Mouse (Mus musculus): ENCODE data around the gene Nbeal2.
"Not testable (repeated sequence)": the region's sequence is repeated elsewhere in the genome, so short reads cannot be mapped to it uniquely, and the experiment has no call there.

Gene Nbeal2

DNA sequence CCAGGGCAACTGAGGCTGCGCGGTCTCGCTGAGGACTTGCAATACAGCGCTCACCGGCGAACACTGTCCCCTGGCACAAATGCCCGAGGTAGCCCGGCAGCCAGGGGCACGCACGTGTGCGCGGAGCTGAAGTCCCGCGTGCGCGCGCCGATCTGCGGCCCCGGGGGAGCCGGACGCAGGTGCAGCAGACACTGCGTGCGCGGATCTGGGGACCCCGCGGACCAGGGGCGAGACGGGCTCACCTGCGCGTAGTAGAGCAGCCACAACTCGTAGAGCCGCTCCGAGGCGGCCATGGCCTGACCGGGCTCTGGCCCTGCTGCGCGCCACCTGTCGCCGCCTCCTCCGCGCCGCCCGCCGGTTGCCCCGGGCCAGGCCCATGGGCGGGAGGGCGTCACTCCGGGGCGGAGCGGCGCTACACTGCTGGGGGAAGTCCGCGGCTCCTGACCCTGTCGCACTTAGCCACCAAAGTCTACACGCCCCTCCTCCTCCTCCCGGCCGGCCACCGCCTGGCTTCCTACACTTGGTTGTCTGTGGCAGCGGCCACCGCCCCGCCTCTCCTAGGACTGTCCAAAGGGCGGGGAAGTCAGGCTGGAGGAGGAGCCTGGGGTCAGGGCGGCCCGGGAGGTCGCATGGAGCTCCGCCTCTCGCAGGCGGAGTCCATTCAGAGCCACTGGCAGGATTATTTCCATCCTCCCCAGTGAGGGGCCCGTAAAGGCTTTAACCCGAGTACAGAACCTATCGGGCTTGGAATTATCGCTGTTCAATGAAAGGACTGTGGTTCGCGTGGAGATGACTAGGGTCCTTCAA lies at the start of gene Nbeal2:
Gene Nbeal2, minus strand, starts transcription at position 507 of the 807 bp plus-strand sequence.
- DNase-seq (ENCODE audit: low spot score in 2 of 2): peak; percentile 78 to 83

DNA sequence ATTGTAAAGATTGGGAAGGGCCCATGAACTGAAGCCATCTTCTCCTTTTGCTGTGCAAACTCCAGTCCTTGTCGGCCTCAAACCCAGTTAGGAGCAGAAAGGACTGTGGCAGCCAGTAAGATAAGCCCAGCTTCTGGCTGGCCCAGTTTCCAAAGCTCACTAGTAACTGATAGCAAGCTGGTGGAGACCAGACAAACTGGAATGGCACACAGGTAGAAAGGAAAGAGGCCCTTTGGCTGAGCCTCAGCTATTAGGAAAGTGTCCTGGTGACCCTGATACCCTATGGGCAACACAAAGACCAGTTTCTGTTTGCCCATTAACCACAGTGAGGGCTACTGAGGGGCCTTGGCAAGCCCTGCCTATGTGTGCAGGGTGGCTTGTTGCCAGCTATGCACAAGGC lies 48.9 kb upstream of the Nbeal2 start:
- no peak for DNase-seq (ENCODE audit: low spot score in 2 of 2)

DNA sequence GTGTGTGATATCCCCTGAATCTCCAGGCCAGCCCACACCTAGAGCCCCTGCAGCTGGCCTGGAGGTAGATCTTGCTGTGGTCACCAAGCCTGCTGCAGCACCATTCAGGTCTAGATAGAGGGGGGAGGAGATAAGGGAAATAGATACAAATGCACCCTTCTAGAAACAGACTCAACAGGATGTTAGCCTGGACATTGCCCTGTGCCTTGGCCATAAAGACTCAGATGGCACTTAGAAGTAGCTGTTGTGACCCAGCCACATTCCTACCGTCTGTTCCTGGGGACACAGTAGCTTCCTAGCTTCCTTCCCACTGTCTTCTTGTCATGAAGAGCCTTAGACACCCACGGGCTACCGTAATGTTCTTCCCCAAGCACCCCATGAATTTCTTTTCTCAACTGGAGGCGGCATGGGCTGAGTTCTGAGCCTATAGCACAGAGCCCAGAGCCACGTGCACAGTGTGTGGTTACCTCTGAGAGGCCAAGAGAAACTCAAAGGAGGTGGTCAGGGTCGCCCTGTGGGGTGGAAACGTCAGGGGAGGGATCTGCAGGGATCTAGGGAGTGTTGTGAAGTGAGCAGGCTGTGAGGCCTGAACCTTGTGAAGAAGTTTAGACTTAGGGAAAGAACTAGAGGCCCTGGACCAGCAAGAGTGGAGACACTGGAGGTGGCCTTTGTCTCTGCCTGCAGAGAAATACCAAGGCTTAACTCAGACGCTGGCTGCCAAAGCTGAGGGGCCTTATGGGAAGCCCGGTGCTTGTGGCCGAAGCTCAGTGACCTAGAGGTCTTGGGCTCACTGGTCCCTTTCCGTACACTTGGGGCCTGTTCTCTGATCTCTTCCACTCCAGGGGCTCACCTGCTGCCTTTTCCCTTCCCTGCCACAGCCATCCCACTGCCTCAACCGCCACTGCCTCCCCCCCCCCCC lies 47.4 kb upstream of the Nbeal2 start:
- no peak for DNase-seq (ENCODE audit: low spot score in 2 of 2)

DNA sequence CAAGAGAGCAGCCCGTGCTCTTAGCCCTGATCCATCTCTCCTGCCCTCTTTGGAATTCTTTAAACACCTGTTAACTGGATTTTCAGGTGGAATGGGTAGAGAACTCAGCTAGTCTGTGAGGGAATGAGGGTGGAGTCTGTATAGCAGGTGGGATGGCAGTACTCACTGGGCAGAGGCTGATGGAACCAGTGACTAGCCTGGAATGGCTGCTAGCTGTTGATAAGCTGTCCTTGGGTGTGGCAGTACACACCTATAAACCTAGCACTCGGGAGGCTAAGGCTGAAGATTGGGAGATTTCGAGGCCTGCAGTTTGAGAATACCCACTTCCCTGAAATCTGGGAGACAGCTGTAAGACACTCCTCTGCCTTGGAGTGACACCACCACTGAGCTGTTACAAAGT lies 45.6 kb upstream of the Nbeal2 start:
- no peak for DNase-seq (ENCODE audit: low spot score in 2 of 2)

DNA sequence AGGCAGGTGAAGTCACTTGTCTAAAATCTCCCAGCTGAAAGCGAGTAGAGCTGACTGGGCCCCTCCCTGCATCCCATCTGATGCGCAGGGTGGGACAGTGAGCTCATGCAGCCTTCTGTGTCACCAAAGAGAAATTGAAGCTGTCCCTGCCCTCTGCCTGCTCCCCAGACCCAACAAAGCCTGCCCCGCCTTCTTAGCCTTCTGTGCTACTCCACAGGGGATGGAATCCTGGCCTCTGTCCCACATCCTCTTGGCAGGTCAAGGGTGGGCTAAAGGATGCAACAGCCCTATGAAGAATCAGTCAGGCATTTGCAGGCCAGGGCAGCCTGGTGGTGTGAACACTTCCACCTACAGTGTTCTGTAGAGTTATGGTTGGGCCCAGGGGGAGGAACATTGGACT lies 43.5 kb upstream of the Nbeal2 start:
- no peak for DNase-seq (ENCODE audit: low spot score in 2 of 2)

DNA sequence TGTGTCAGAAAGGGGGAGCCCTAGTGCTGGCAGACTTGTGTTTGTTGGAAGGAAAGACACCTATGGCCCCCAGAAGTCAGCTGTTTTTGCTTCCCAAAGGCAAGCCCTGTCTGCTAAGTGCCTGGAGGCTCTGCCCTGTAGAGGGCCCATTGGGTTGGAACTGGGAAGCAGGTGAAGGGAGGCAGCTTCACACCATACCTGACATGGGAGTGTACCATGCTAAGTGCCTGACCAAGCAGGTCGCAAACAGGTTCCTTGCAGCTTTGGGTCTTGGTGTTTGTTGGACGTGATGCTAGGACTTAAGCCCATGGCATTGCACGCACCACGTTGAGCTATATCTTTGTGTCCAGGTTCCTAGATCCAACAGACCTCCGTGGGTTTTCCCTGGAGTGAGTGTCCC lies 42.5 kb upstream of the Nbeal2 start:
- DNase-seq (ENCODE audit: low spot score in 2 of 2): no peak

DNA sequence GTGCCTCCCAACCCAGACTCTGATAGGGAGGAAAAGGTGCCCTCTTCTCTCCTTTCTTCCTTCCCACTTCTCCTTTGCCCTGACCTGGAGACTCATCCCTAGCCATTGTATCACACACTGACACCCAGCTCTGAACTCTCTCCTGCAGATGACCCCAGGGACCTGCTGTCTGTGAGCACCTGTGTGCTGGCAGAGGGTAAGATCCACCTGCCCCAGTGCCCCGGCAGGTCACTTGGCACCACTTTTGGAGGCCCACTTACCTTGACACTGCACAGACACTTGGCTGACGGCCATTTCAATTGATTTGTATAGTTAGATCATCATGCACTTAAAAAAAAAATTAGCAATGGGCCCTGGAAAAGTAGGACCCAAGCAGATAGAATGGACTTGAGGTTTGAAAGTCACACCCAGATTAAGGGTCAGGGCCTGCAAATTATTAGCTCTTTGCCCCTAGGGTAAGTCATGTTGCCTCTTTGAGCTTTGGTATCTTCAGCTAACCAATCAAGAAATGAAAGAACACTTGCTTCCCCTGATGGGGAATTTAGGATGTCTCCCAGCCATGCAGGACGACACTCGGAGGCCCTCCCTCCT lies 41.3 kb upstream of the Nbeal2 start:
- DNase-seq (ENCODE audit: low spot score in 2 of 2): no peak

DNA sequence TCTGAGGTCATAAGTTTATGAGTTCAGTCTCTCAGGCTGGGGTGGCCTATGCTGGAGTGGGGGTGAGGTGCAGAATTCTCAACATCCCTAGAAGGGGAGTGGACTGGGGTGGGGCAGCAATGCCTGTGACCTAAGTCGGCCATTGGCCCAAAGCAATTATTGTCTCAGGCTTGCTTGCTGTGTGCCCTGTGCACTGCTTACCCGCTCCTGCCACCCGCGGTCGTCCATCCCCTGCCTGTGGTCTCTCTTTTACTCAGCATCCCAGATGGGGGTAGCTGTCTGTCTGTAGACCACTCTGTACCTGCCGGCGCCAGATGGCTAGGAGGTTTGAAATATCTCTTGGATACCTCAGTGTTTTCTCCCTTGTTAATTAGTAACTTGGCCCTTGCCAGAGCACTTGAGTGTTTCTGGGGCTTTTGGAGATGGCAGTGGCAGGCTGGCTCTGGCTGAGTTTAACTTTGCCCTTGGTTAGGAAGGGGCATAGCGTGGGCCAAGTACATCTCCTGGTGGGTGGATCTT lies 35.4 kb upstream of the Nbeal2 start:
- DNase-seq (ENCODE audit: low spot score in 2 of 2): no peak

DNA sequence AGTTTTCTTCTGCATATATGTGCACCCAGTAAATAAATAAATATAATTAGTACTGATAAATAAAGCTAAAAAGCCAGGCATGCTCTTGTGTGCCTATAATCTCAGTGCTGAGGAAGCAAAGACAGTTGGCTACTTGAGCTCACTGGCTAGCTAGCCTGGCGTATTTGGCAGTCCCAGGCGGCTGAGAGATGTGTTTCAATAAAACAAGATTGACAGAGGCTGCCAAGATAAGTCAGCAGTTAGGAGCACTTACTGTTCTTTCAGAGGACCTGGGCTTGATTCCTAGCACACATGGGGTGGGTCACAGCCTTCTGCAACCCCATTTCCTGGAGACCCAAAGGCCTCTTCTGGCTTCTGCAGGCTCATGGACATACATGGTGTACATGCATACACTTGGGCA lies 33.9 kb upstream of the Nbeal2 start:
- no peak for DNase-seq (ENCODE audit: low spot score in 2 of 2)

DNA sequence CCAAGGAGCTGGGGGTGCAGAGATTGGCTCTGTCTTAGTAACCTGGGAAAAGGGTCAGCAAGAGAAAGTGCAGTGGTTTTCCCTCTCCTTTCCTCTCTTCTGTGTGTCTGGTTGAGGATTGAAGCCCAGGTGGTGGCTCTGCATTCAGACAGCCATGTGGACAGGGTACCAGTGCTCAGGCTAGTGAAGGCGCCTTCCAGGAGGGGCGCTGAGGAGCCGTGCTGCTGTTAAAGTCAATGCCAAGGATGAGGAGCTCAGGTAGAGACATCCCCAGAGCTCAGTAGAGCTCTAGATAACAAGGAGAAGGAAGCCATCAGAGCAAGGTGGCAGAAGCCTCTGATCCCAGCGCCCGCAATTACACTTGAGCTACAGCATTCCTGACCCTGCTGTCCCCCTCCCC lies 33.1 kb upstream of the Nbeal2 start:
- DNase-seq (ENCODE audit: low spot score in 2 of 2): no peak

DNA sequence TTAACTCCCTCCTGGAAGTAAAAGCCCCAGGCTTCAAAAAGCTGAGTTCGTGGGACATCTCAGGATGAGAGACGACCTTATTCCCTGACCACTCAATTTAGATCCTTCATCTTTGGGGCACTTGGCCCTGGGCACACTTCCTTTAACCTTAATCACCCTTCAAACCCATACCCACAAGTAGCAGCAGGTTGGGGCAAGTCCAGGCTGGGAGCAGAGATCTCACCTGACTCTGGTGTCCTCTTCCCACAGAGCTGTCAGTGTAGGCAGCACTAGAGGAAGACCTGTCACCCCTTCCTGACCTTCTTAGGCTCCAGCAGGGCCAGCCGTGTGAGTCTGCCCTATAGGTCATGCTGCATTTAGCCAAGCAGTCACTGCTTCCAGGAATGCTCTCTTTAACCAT lies 32.5 kb upstream of the Nbeal2 start:
- DNase-seq (ENCODE audit: low spot score in 2 of 2): no peak

DNA sequence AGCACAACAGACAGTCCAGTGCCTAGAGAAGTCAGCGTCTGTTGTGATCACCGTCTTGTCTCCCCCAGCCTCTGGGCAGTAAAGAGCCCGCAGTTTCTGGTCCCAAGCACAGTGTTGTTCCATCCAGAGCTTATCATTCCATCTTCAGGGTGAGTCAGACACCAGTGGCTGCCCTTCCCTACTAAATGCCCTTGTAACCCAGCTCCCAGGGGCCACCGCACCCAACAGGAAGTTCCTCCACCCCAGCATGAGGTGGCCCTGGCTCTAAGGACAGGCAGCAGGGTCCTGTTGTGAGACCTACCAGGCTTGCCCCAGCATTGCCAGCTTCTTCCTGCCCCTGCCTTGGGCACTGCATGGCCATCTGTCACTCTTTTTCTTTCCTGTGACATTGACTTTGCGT lies 31.6 kb upstream of the Nbeal2 start:
- DNase-seq (ENCODE audit: low spot score in 2 of 2): no peak

DNA sequence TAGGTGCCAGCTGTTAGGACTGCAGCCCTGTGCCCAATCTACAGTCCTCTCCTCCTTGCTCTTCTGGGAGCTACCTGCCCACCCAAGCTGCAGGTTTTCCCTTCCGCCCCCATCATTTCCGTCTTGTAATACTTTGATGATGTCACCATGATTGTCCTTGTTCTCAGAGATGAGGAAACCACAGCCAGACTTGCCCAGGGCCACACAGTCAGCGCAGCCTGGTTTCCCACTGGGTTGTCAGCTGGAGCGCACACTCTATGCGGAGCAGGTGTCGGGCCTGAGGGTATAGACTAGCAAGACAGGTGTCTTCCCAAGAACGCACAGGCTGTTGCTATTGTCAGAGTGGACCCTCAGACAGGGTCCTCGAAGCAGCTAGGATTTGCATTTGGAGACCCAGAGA lies 31.2 kb upstream of the Nbeal2 start:
- no peak for DNase-seq (ENCODE audit: low spot score in 2 of 2)

DNA sequence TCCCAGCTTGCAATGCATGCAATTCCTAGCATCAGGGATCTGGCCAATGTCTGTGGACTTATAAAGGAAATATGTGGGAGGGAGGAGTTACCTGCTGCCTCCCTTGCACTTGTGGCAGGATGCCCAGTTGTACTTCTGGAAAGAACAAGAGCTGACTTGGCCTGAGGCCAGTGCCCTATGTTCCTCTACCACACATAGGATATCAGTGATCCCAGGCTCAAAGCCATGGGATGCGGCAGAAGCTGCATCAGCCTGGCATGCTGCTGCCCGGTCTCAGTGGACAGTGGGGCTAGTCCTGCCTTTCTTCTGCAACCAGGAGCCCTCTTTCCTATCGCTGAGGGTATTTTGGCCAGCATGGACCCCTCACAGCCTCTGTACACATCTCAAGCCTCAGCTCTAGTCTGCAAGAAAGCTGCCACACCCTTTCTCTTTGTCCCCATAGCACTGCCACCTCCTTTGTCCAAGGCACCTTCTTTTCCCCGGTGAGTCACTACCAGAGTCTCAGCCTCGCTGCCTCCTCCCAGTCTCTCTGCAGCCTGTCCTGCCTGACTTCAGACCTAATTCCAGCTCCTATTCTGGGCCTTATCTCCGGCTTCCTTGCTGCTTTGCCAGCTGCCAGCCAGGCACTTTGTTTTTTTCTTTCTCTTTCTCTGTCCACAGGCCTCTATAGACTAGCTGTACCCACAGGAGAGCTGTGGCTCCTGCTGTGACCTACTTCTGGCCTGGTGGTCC lies 30.3 kb upstream of the Nbeal2 start:
- peak in 1 of 2 experiments; percentile 42 for DNase-seq (ENCODE audit: low spot score in 2 of 2)

DNA sequence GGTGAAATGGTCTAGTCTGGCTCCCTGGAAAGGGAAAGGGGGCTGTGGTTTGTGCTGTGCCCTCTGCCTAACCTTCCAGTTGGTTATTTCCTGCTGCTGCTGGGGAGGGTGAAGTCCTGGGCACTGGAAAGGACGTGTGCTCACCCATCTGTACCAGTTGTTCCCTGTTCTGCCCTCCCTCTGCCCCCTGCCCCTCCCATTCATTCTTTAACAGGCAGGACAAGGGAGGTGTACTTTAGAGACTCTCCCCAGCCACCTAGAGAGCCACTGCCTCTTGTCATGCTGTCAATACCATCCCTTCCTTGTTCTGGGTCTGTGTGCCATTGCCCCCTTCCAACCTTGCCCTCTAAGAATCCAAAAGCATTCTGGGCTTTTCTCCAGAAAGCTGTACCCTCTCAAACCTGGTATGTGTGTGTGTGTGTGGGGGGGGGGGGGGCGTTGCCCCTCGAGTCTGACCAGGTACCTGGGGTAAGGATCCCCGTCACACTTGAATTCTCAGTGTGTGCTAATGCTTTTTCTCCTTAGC lies 29.7 kb upstream of the Nbeal2 start:
- no peak for DNase-seq (ENCODE audit: low spot score in 2 of 2)

DNA sequence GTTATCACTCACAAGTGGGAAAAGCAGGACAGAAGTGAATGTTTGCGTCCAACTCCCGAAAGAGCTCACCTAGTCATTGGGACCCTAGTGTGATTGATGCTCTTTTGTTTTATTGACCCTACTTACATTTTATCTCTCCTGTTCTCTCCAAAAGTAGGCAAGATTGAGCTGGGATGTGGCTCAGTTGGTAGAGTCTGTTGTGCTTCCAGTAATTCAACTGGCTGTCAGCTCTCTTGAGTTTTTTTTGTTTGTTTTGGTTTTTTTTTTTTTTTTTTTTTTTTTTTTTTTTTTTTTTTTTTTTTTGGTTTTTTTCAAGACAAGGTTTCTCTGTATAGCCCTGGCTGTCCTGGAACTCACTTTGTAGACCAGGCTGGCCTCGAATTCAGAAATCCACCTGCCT lies 28.7 kb upstream of the Nbeal2 start:
- not testable (repeated sequence) for DNase-seq (ENCODE audit: low spot score in 2 of 2)

DNA sequence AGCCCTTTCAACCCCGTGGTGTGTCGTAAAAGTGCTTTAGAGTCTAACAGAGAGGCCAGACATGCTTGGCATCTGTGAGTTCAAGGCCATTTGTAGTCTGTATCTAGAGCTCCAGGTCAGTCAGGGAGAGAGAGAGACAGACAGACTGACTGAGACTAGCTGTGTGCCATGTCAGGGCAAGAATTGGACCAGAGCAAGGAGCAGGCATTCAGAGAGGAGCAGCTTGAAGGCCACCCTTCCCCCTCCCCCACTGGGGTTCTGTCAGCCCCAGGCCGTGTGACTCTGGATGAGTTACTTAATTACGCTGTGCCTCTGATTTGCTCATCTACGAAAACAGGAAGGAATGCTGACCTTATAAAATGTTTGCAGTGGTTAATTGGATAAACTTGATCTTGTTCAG lies 28.3 kb upstream of the Nbeal2 start:
- DNase-seq (ENCODE audit: low spot score in 2 of 2): no peak

DNA sequence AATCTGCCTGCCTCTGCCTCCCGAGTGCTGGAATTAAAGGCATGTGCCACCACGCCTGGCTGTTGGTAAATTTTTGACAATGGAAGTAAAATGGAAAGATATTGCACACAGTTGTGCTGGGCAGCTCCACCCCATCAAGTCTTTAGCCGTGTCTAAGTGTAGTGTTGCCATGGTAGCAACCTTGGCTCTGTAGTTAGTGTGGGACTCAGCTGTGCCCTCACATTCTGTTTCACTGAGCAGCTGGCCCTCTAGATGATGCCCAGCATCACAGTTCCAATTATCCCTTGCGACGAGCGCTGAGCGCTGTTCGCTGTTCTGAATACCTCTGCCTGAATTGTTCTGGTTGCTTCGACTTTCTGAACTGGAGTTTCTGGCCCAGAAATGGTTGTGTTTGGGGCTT lies 27.9 kb upstream of the Nbeal2 start:
- no peak for DNase-seq (ENCODE audit: low spot score in 2 of 2)

DNA sequence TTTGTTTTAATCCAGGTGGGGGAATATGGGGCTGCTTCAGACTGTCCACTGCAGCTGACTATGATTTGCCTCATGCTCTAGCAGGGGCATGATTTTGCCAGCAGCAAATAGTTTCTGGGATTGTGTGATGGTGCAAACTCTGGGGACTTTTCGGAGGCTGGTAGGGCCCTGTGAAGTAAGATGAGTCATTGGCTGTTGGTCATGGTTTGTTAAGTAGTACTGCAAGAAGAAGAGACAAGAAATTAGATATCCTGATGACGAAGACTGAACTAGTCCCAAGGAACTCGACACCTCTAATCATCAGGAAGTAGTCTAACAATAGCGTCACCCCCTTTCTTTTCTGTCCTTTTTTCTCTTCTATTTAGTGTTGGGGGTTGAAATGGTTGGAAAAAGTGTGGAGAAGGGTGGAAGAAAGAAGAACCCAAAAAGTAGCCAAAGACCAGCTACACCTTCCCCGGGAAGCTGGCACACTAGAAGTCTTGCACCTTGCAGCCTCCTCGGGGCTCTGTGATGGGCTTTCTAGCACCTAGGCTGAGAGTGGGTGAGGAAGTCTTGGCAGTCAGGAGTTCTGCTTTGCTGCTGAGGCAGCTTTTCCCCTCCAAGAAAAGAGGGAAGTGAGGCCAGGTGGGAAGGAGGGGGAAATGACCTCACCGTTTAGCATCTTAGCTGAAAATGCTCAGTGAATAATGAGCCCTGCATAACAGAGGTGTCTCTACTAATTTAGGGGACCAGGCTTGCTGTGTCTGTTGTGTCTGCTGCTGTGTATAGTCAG lies 27.0 kb upstream of the Nbeal2 start:
- no peak for DNase-seq (ENCODE audit: low spot score in 2 of 2)

DNA sequence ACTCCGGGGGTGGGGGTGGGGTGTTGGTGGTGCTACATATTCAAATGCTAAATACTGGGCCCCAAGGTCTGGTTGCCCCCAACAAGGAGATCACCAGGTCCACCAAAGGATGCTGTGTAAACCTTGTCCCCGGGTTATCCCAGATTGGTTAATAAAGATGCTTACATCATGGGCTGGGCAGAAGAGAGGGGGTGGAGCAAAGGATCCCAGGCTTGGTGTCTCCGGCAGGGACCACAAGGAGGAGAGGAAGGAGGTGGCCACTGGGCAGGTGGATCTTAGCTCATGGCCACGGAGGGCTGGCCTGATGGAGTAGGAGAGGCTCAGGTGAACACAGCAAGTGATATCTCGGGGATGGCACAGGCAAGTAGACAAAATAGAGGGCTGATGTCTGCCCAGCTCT lies 24.9 kb upstream of the Nbeal2 start:
- DNase-seq (ENCODE audit: low spot score in 2 of 2): no peak

DNA sequence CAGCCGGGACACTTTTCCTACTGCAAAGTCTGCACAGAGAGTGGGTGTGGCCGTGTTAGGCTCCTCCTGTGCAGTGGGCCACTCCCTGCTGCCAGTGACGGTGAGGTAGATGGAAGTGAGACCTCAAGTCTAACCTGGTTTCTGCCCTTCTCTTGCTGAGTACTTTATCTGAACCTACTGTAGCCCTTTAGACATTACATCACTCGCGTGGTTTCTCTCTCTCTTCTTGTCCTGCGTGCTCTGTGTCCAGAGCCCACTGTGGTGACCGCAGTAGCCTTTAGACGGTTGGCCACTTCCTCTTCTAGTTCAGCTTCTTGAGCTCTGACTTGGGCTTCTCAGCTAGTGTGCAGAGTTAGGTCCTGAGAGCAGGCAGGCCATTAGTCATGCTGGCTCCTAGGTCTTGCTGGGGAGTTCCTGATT lies 22.5 kb upstream of the Nbeal2 start:
- DNase-seq (ENCODE audit: low spot score in 2 of 2): no peak

All from frontal cortex, postnatal 10 days (tissue).